Mouse (Mus musculus) layer of hippocampus, postnatal 25 days (tissue): Measurements from ENCODE around the gene Popdc3. TPM values are rescaled to one million over a fixed set of nuclear protein-coding genes. Genes with fewer than 3 reads are reported as not detected.

Source experiments
- total RNA-seq, 2 experiments: library from RNA; stranded (reverse); gene quantifications; 2 replicates each; pipeline ENCODE4 v1.2.3; 2021

The Popdc3 gene
- total RNA-seq, 2 experiments from 2014 or later: 4.3 to 6.7 TPM

Other genes starting within 250 kb of the Popdc3 start
- gene Prep, start 110.9 kb upstream of the Popdc3 start, total RNA-seq: 10 to 100 TPM in 1 of 2 experiments, 1 to 10 TPM in 1; 9.5 to 10.3 TPM
- 1 to 10 TPM; 4.0 to 4.4 TPM for gene Bves, start 157.7 kb downstream of the Popdc3 start, total RNA-seq